Mouse (Mus musculus): ENCODE data around the gene Prkcq.

DNA sequence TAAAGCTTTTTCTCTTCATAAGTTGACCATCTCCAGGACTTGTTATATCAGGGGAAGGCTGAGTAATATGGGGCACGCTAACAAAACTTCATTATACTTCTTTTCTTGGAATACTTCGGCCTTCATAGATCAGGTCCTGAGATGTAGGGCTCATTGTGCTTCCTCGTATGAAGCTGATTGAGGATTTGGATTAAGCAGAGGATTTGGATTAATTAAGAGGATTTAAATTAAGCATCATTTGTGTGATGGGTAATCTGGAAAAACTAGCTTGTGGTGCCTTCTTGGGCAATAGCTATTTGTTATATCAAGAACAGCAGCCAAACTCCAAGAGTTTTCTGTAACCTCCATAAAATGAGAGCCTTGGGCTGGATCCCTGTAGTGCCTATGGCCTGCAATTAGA is 172.8 kb downstream of the Prkcq start:
- TF ChIP-seq POLR2A (IDR thresholded peaks at IDR 0.05; ENCODE audit: control insufficient read depth, low read depth, low read length), result no peak
- TF ChIP-seq CTCF (IDR thresholded peaks at IDR 0.05; ENCODE audit: control insufficient read depth, insufficient read depth, insufficient replicate concordance, low read depth, low read length), result no peak
